ENCODE assay signal across 8 mouse cellular contexts in genomic region chr3:96579885-96580454, GRCm38 (mm10). TPM values are rescaled to one million over a fixed set of nuclear protein-coding genes. Genes with fewer than 3 reads are reported as not detected.
DNase-seq lines count a peak whose midpoint lies in the region; ATAC-seq and TF ChIP-seq lines count a peak whose summit lies in the region.

No protein-coding gene starts in this region.

- ATAC-seq in hindbrain, embryonic 16.5 days, result peak; percentile 82

- no peaks in the 10 kb centered on the region for H3K27me3 ChIP-seq in hindbrain, embryonic 16.5 days (replicated peaks; ENCODE audit: control insufficient read depth, insufficient read depth, low read length)

- no peaks in the 10 kb centered on the region for H3K36me3 ChIP-seq in hindbrain, embryonic 16.5 days (ENCODE audit: control insufficient read depth, insufficient read depth, low read length)
- H3K36me3 ChIP-seq in macrophage (ENCODE audit: inconsistent target), result no peaks in the 10 kb centered on the region

- H3K4me2 ChIP-seq in hindbrain, embryonic 16.5 days (ENCODE audit: low read length), result peak overlapping the region; percentile 56

- peaks cover 25% of the 10 kb centered on the region for H3K79me2 ChIP-seq in macrophage (ENCODE audit: inconsistent target)

- WGBS in hindbrain, embryonic 16.5 days, result 13% methylated on average over 16 of the region's 16 CpGs
- WGBS in macrophage (ENCODE audit: missing documents), result under 1% methylated on average over 15 of the region's 16 CpGs

- H3K9me3 ChIP-seq in hindbrain, embryonic 16.5 days (ENCODE audit: control insufficient read depth, low read length), result no peaks in the 10 kb centered on the region

- peak; percentile 79 for DNase-seq in WW6 (ENCODE audit: low read depth, low spot score)
- DNase-seq in cerebellum, postnatal 4 days (ENCODE audit: low spot score in 2 of 2), result peak; percentile 86 to 93
- DNase-seq in gastrocnemius, adult 18-20 months (ENCODE audit: low spot score), result peak; percentile 93
- DNase-seq in left cerebral cortex, adult 2 months (ENCODE audit: extremely low spot score in 1 of 2, low spot score in 2 of 2), result peak; percentile 91 to 95
- peak; percentile 92 for DNase-seq in retina, postnatal 7 days (ENCODE audit: low read depth, low spot score)
- DNase-seq in urinary bladder, adult 18-20 months (ENCODE audit: low spot score in 2 of 2), result peak; percentile 81 to 86

- no peak; the same call in none of the 2 replicates for TF ChIP-seq CTCF in left cerebral cortex, adult 2 months (IDR thresholded peaks at IDR 0.05)

- H3K9ac ChIP-seq in hindbrain, embryonic 16.5 days (ENCODE audit: low read depth, low read length), result peak overlapping the region; percentile 61

- intact Hi-C loops in left cerebral cortex, adult 2 months (cut with DNase I), result loop anchor here (1.0 to 5.0 kb wide), 5 partner anchors 13 to 78 kb away; no protein-coding TSS in a partner anchor

- peaks cover 7% of the 10 kb centered on the region for H3K4me1 ChIP-seq in hindbrain, embryonic 16.5 days (ENCODE audit: control insufficient read depth, insufficient read depth, low read depth, low read length)

- H3K27ac ChIP-seq in hindbrain, embryonic 16.5 days (ENCODE audit: low read depth, low read length), result peak overlapping the region; percentile 13; the same call in 1 of the 2 replicates
- peak overlapping the region; percentile 81 for H3K27ac ChIP-seq in left cerebral cortex, adult 2 months
- H3K27ac ChIP-seq in macrophage, result peak overlapping the region; percentile 97

- peak overlapping the region; percentile 30 for H3K4me3 ChIP-seq in hindbrain, embryonic 16.5 days (ENCODE audit: low read length)
- H3K4me3 ChIP-seq in left cerebral cortex, adult 2 months, result peak overlapping the region; percentile 32
- peak overlapping the region; percentile 32 for H3K4me3 ChIP-seq in macrophage (ENCODE audit: inconsistent target)

RNA-seq across cellular contexts. Expression of gene Gm16253, which starts 3.2 kb away (rescaled TPM):
- 1 to 10 TPM; 1.2 to 2.0 TPM for total RNA-seq in gastrocnemius, adult 18-20 months (2021)
- 1.0 and 1.9 TPM in 2 replicates for polyA plus RNA-seq in hindbrain, embryonic 16.5 days (2015; fragmentation: Nextera tagmentation; extraction: Ambion mirVana)
- total RNA-seq in left cerebral cortex, adult 2 months (2021), result not detected
- not detected for total RNA-seq in macrophage (2018; cell fraction: chromatin; rRNA removed)
- total RNA-seq in macrophage (2018; cell fraction: cytosol; rRNA removed), result under 1 TPM in 8 of 26 experiments, not detected in 18; 0.19 to 0.52 (median 0.36) TPM
- not detected for total RNA-seq in macrophage (2018; cell fraction: nucleus; rRNA removed)
- polyA plus RNA-seq in macrophage (2018), result not detected in 3 replicates

RNA-seq across cellular contexts. Expression of gene Polr3gl, which starts 14.0 kb away (rescaled TPM):
- total RNA-seq in gastrocnemius, adult 18-20 months (2021), result 10 to 100 TPM; 44.0 to 56.1 TPM
- 31.0 and 33.3 TPM in 2 replicates for polyA plus RNA-seq in hindbrain, embryonic 16.5 days (2015; fragmentation: Nextera tagmentation; extraction: Ambion mirVana)
- total RNA-seq in left cerebral cortex, adult 2 months (2021), result 10 to 100 TPM; 26.6 to 28.1 TPM
- total RNA-seq in macrophage (2018; cell fraction: chromatin; rRNA removed), result 100 to 1,000 TPM in 4 of 26 experiments, 10 to 100 TPM in 22; 12.2 to 172 (median 71.1) TPM
- 10 to 100 TPM; 19.2 to 53.8 (median 30.2) TPM for total RNA-seq in macrophage (2018; cell fraction: cytosol; rRNA removed)
- 10 to 100 TPM; 16.6 to 93.9 (median 44.1) TPM for total RNA-seq in macrophage (2018; cell fraction: nucleus; rRNA removed)
- polyA plus RNA-seq in macrophage (2018), result 31.8 to 127 TPM (median 41.1 TPM) in 3 replicates

RNA-seq across cellular contexts. Expression of gene Ankrd34a, which starts 16.5 kb away (rescaled TPM):
- 1 to 10 TPM; 1.0 to 1.7 TPM for total RNA-seq in gastrocnemius, adult 18-20 months (2021)
- polyA plus RNA-seq in hindbrain, embryonic 16.5 days (2015; fragmentation: Nextera tagmentation; extraction: Ambion mirVana), result 21.5 and 23.9 TPM in 2 replicates
- 10 to 100 TPM; 66.8 to 70.3 TPM for total RNA-seq in left cerebral cortex, adult 2 months (2021)
- total RNA-seq in macrophage (2018; cell fraction: chromatin; rRNA removed), result under 1 TPM in 1 of 26 experiments, not detected in 25; 0.32 TPM
- under 1 TPM in 10 of 26 experiments, not detected in 16; 0.03 to 0.22 (median 0.09) TPM for total RNA-seq in macrophage (2018; cell fraction: cytosol; rRNA removed)
- total RNA-seq in macrophage (2018; cell fraction: nucleus; rRNA removed), result under 1 TPM in 2 of 26 experiments, not detected in 24; 0.29 to 0.31 TPM
- 0.07 to 0.15 TPM in 2 of 3 replicates, not detected in the other for polyA plus RNA-seq in macrophage (2018)

RNA-seq across cellular contexts. Expression of gene Lix1l, which starts 21.0 kb away (rescaled TPM):
- 1 to 10 TPM; 4.2 to 7.6 TPM for total RNA-seq in gastrocnemius, adult 18-20 months (2021)
- polyA plus RNA-seq in hindbrain, embryonic 16.5 days (2015; fragmentation: Nextera tagmentation; extraction: Ambion mirVana), result 5.1 and 5.8 TPM in 2 replicates
- total RNA-seq in left cerebral cortex, adult 2 months (2021), result 10 to 100 TPM; 18.6 to 21.5 TPM
- 10 to 100 TPM in 3 of 26 experiments, 1 to 10 TPM in 21, under 1 TPM in 2; 0.50 to 15.7 (median 3.9) TPM for total RNA-seq in macrophage (2018; cell fraction: chromatin; rRNA removed)
- total RNA-seq in macrophage (2018; cell fraction: cytosol; rRNA removed), result 10 to 100 TPM in 7 of 26 experiments, 1 to 10 TPM in 19; 4.2 to 11.2 (median 7.2) TPM
- total RNA-seq in macrophage (2018; cell fraction: nucleus; rRNA removed), result 10 to 100 TPM in 2 of 26 experiments, 1 to 10 TPM in 24; 2.0 to 12.9 (median 4.6) TPM
- 7.5 to 9.5 TPM (median 8.3 TPM) in 3 replicates for polyA plus RNA-seq in macrophage (2018)

RNA-seq across cellular contexts. Expression of gene Txnip, which starts 22.2 kb away (rescaled TPM):
- 100 to 1,000 TPM; 344 to 646 TPM for total RNA-seq in gastrocnemius, adult 18-20 months (2021)
- polyA plus RNA-seq in hindbrain, embryonic 16.5 days (2015; fragmentation: Nextera tagmentation; extraction: Ambion mirVana), result 51.0 and 53.6 TPM in 2 replicates
- total RNA-seq in left cerebral cortex, adult 2 months (2021), result 10 to 100 TPM; 22.4 to 28.2 TPM
- 100 to 1,000 TPM in 9 of 26 experiments, 10 to 100 TPM in 16, 1 to 10 TPM in 1; 8.8 to 741 (median 70.0) TPM for total RNA-seq in macrophage (2018; cell fraction: chromatin; rRNA removed)
- total RNA-seq in macrophage (2018; cell fraction: cytosol; rRNA removed), result 100 to 1,000 TPM in 16 of 26 experiments, 10 to 100 TPM in 10; 12.9 to 504 (median 163) TPM
- total RNA-seq in macrophage (2018; cell fraction: nucleus; rRNA removed), result 100 to 1,000 TPM in 11 of 26 experiments, 10 to 100 TPM in 15; 14.5 to 587 (median 82.2) TPM
- 198 to 536 TPM (median 239 TPM) in 3 replicates for polyA plus RNA-seq in macrophage (2018)

Comparison
In these comparisons a context has a peak if more than half of its experiments do, and no peak if none do; other contexts are left out.
1. Peak in every context shown above with its lines: DNase-seq, ATAC-seq, H3K4me3 ChIP-seq and H3K27ac ChIP-seq.
2. H3K27ac ChIP-seq: peak in every context shown above with its lines; median percentile 97 in macrophage; 81 in left cerebral cortex, adult 2 months; 13 in hindbrain, embryonic 16.5 days.
3. RNA of gene Ankrd34a, which starts 16.5 kb away (total RNA-seq): 66.8 to 70.3 TPM in left cerebral cortex, adult 2 months; 1.0 to 1.7 TPM in gastrocnemius, adult 18-20 months; every median in the first group is over 10 times any median in the second.